Mouse (Mus musculus) urinary bladder, adult 18-20 months (tissue): ENCODE measurements around the gene Gm6164.
"Not testable (repeated sequence)": the region's sequence is repeated elsewhere in the genome, so short reads cannot be mapped to it uniquely, and the experiment has no call there.

Source experiments
- DNase-seq, 2 experiments: peaks; one replicate each; pipeline ENCODE4 v3.0.0; 2022; ENCODE audit warnings: low spot score in 2 of 2, mixed read lengths in 2 of 2

The Gm6164 gene

GRCm38 (mm10) chr7:20205507-20205906 lies at the start of gene Gm6164:
Gene Gm6164 (minus strand): TSS chr7:20205607.
- DNase-seq, result not testable (repeated sequence)

DNA sequence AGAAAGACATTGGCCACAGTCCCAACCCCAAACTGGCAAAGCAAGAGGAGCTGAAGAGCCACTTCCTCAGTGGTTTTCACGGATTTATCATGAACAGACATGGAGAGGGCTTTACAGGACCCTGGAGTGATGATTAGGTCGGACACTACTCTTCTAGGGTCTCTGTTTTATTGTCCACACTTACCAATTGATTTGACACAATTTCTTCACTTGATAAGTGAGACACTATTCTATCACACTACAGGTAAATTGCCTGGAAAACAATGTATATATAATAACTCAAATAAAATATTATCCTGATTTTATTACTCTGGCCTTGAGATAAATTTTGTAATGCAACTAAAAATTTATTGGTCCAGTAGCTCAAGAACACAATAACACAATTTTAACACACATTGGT lies 28.3 kb upstream of the Gm6164 start, which contains the start of gene Gm4498:
TSS of gene Gm4498 (minus strand) at position 101 of the 400 bp plus-strand sequence.
- not testable (repeated sequence) for DNase-seq

DNA sequence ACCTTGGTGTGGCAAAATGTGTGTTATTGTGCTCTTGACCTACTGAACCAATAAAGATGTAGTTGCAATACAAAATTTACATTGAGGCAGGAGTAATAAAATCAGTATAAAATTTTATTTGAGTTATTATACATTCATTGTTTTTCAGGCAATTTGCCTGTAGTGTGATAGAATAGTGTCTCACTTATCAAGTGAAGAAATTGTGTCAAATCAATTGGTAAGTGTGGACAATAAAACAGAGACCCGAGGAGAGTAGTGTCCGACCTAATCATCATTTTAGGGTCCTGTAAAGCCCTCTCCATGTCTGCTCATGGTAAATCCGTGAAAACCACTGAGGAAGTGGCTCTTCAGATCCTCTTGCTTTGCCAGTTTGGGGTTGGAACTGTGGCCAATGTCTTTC lies 12.0 kb downstream of the Gm6164 start, which contains the start of gene Vmn1r95:
TSS of gene Vmn1r95 (plus strand) at position 301 of the 400 bp plus-strand sequence.
- not testable (repeated sequence) for DNase-seq

DNA sequence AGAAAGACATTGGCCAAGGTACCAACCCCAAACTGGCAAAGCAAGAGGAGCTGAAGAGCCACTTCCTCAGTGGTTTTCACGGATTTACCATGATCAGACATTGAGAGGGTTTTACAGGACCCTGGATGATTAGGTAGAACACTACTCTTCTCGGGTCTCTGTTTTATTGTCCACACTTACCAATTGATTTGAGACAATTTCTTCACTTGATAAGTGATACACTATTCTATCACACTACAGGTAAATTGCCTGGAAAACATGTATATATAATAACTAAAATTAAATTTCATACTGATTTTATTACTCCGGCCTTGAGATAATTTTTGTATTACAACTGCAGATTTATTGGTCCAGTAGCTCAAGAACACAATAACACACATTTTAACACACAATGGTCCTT lies 37.1 kb downstream of the Gm6164 start, which contains the start of gene Vmn1r94:
TSS of gene Vmn1r94 (minus strand) at position 101 of the 400 bp plus-strand sequence.
- not testable (repeated sequence) for DNase-seq
